Comparison of ENCODE assay signal across 8 mouse cellular contexts in genomic region chr17:14520565-14520964, GRCm38 (mm10).
DNase-seq lines count a peak whose midpoint lies in the region; ATAC-seq lines count a peak whose summit lies in the region.

No protein-coding gene starts in this region.

- H3K4me2 ChIP-seq in embryonic facial prominence, embryonic 14.5 days (ENCODE audit: low read depth, low read length), result no peak overlapping the region

- no peak overlapping the region for H3K9ac ChIP-seq in embryonic facial prominence, embryonic 14.5 days (ENCODE audit: low read depth, low read length)

- H3K4me3 ChIP-seq in embryonic facial prominence, embryonic 14.5 days (ENCODE audit: low read depth, low read length), result no peak overlapping the region

- peaks cover 8% of the 10 kb centered on the region; the same call in 1 of the 2 replicates for H3K27me3 ChIP-seq in embryonic facial prominence, embryonic 14.5 days (replicated peaks; ENCODE audit: control insufficient read depth, insufficient read depth, low read length)

- H3K4me1 ChIP-seq in embryonic facial prominence, embryonic 14.5 days (ENCODE audit: control insufficient read depth, insufficient read depth, low read length), result peaks cover 4% of the 10 kb centered on the region; the same call in 1 of the 2 replicates

- DNase-seq in ES-CJ7 (ENCODE audit: low read depth, low spot score), result peak; percentile 74
- peak; percentile 75 for DNase-seq in adrenal gland, postnatal 14 days
- DNase-seq in embryonic facial prominence, embryonic 14.5 days (ENCODE audit: low spot score), result peak; percentile 89
- DNase-seq in heart, postnatal 14 days, result peak; percentile 70 to 83
- DNase-seq in layer of hippocampus, postnatal 14 days (ENCODE audit: low spot score in 2 of 2), result peak; percentile 69 to 84
- DNase-seq in mesoderm, embryonic 11.5 days (ENCODE audit: low read depth, low spot score), result peak; percentile 79
- peak; percentile 93 for DNase-seq in right cerebral cortex, postnatal 4 days

- H3K27ac ChIP-seq in embryonic facial prominence, embryonic 14.5 days (replicated peaks; ENCODE audit: low read depth, low read length), result no peak overlapping the region

- H3K36me3 ChIP-seq in embryonic facial prominence, embryonic 14.5 days (ENCODE audit: control insufficient read depth, insufficient read depth, low read length), result no peaks in the 10 kb centered on the region

- H3K9me3 ChIP-seq in embryonic facial prominence, embryonic 14.5 days (ENCODE audit: control insufficient read depth, low read length), result no peaks in the 10 kb centered on the region

- intact Hi-C loops in heart, postnatal 14 days (cut with DNase I), result loop anchor here (1.0 kb wide), 2 partner anchors 232 to 288 kb away; no protein-coding TSS in a partner anchor

- 15% methylated on average over 5 of the region's 5 CpGs for WGBS in embryonic facial prominence, embryonic 14.5 days

- no peak for ATAC-seq in embryonic facial prominence, embryonic 14.5 days (ENCODE audit: low read depth)
- ATAC-seq in monocyte, adult 5-6 weeks (replicated peaks; ENCODE audit: insufficient number of reproducible peaks, low FRiP score, low TSS enrichment, poor library complexity, severe bottlenecking), result no peak
